Mouse (Mus musculus) cerebellum, postnatal 36 days (tissue): ENCODE results near the gene Aak1.

ENCODE experiments used
- DNase-seq, 2 experiments: peaks; one replicate each; pipeline ENCODE4 v3.0.0; 2021 to 2022; ENCODE audit warnings: mixed read lengths in 2 of 2

Gene Aak1

DNA sequence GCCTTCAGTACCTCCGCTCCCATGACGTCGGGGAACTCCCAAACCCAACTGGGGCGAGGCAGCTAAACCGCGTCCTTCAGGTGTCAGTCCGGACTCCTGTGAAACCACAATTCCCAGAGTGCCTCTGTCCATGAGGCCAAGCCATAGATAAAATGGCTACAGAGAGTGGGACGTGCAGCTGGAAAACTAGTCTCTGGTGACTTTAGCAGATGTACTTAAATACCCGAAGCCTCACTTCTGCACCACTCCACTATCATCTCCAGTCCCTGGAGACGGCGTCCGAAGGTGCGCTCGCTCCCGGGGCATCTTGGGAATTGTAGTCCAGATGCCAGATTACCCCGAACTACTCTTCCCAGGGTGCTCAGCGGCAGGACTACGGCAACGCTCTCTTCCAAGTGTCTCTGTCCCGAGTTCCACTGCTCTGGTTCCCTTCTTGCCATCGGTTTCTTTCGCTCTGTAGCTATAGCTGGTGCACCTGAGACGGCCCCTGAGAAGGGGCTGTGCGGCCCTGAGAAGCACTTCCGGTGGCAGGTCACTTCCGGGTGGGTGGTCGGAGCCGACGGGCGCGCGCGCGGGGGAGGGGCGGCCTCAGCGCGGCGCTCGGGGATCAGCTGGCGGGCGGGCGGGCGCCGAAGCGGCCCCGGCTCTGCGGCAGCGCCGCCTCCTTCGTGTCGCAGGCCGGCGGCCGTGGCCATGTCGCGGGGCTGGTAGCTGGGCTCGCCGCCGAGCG is at the start of gene Aak1:
Gene Aak1 (plus strand): TSS at position 603 of the 730 bp plus-strand sequence.
- peak; percentile 90 to 91 for DNase-seq

DNA sequence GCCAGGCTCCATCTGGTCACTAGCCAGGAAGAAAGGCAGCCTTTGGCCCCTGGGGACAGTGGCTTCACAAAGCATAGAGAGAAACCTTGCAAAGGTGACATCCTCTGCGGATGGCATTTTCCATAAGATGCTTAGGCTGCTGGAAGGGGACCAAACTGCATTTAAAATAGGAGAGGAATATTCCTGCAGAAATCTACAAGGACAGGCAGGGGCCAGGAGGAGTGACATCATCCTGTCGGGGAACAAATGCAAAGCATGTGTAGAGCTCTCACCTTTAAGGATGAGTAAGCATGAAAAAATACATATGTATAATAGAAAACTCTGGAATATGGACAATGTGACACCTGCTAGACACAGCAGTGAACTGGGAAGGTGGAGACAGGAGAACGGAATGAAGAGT is 48.9 kb upstream of the Aak1 start:
- no peak for DNase-seq

DNA sequence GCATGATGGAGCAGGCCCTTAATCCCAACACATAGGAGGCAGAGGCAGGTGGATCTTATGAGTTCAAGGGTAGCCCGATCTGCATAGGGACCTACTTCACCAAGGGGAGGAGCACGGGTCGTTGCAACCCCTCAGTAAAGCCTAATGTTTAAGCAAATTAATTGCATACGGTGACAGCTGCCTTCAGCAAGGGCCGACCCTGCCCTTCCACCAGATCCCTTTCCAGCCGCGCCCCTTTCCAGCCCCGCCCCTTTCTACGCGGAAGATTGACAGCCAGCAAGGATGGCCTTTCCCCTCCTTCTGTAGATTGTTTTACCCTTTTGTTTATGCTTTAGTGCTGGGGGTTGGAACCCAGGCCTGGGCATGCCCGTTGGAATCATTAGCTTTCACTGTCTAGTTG is 47.9 kb upstream of the Aak1 start:
- no peak for DNase-seq

DNA sequence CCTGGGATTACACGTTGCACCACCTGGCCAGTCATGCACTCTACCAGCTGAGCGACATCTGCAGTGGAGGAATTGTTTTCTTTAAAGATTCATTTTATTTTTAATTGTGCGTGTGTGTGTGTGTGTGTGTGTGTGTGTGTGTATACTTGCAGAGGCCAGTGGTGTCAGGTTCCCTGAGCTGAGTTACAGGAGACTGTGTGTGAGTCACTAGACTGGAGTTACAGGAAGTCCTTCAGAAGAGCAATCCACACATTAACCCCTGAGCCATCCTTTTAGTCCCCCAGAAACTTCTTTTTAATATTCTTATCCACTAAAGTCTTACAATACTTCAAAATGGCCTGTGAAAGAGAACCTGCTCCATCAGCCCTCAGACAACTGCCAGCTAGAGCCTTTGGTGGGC is 44.7 kb upstream of the Aak1 start:
- DNase-seq = no peak

DNA sequence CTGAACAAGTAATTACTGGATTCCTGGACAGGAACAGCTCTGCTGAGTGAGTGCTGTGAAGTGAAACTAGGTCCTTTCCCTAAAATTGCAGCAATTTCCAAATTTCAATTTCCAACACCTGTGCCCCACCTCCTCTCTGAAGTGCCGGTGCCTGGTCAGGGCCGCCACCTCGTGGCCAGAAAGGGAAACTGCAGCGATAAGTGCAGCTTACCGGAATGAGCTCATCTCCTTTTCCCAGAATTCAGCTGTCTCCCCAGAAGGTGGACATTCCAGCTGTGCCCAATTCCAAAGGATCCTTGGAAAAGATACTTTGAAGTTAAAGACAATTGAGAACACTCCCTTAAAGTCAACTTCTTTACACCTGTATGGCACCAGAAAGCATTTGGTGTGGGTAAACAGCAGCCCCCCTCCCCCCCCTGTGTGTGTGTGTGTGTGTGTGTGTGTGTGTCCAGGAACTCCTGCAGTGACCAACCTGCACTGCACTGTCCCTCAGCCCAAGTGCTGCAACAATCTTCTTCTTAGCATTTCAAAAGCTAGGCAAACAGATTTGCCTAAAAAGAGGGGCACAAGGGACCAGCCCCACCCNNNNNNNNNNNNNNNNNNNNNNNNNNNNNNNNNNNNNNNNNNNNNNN is 42.7 kb upstream of the Aak1 start:
- DNase-seq = peak; percentile 83

DNA sequence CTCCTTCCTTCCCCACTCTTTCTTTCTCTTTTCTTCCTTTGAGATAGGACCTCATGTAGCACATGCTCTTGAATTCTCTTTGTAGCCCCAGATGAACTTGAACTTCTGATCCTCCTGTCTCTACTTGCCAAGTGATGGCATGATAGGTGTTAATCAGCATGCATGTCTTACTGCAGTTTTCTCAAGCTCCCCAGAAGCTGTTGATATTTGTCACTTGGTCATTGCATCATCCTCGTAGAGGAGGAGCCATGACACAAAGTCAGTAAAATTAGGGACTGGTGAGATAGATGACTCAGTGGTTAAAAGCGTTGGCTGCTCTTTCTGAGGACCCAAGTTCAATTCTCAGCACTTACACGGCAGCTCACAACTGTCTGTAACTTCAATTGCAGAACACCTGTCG is 36.4 kb upstream of the Aak1 start:
- DNase-seq = no peak

DNA sequence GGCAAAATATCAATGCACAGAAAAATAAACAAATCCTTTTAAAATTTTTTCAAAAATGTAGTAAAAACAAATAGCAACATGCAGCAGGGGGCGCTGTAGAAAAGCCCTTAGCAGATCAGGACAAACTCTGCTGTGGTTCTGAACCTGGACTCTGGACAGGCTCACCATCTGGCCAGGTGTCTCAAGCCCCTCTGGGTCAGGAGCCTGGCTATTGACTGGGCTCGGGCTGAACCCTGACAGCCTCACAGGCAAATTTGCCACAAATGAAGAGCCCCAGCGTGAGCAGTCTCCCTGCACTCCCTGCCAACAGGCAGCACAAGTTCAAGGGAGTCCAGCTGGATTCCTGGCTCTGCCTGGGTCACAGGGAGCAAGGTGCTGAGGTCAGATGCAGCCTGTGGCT is 36.0 kb upstream of the Aak1 start:
- peak; percentile 64 to 68 for DNase-seq

DNA sequence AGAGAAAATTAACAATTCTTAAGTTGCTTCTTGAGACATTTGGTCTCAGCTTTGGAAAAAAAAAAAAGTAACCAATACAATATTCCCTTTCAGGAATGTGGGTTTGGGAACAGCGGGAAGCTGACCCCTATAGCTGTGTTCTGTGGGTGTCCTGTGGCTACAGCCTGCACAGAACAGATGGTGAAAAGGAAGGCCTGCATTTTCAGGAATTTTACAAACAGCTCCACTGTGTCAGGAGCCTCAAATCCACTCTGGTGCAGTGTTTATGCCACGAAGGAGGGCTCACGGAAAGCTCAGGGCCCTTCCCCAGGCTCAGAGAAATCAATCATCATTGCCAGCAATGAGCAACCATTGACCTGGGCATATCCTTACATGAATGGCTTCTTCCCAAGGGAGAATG is 34.4 kb upstream of the Aak1 start:
- peak; percentile 34 to 39 for DNase-seq

DNA sequence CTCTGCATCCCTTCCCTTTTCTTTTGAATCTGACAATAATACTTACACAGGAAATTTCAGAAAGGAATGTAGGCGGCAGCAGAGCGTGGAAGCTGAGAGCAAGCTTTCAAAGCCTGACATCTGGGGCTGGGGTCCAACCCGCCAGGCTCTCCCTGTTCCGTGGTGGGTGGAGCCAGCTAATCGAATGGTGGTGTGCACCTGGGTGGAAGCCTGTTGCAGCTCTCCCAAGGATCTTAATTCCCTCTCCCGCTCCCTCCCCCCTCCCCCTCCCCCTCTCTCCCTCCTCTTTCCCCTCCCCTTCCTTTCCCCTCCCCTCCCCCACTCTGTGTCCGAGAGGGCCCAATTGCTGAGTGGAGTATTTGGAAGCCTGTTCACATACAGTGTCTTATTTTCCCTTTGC is 33.9 kb upstream of the Aak1 start:
- DNase-seq = no peak

DNA sequence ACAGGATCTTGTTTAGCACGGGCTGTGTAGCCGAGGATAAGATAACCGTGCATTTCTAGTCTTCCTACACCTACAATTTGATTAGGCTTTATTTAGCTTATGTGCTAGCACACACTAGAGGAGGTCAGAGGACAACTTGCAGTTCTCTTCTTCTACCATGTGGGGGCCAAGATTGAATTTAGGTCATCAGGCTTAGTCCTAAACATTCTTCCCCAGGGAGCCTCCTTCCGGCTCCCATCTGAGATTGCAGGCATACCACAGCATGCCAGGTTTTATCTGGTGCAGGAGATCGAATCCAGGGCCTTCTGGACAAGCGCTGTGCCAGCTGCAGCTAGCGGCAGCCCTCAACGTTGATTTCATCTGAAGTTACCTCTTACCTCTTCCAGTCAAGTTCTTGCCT is 32.7 kb upstream of the Aak1 start:
- DNase-seq = peak; percentile 28 to 31

DNA sequence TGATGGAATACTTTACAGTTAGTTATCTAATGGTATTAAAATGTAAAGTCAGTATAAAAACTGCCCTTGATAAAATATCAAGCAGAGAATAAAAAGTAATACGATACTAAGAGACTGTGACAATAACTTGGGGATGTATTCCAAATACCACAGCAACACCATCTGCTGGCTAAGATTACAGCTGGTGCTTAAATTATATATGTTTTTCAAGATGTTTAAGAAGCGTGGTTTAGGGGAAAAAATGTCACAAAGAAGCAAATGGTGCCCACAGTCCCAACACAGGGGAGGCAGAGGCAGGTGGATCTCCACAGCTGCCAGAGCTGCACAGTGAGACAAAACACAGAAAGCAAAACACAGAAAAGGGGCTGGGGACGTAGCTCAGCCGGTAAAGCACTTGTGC is 30.4 kb upstream of the Aak1 start:
- DNase-seq = no peak

DNA sequence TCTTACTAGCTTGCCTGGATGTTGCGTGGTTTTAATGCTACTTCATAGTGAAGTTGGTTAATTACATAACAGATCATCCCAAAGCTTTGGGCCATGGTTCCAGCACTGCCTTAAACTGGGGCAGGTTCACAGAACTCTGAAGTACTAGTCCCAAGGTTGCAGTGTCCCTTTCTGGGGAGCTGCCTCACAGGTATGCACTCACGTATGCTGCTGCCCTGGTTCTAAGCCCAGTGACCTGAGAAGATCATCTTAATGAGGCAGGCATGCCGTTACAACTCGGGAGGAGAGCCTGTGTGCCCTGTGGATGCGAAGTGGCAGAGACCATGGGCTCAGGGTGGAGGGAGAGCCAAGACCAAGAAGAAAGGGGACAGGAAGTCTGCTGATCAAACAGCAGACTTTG is 29.4 kb upstream of the Aak1 start:
- no peak for DNase-seq

DNA sequence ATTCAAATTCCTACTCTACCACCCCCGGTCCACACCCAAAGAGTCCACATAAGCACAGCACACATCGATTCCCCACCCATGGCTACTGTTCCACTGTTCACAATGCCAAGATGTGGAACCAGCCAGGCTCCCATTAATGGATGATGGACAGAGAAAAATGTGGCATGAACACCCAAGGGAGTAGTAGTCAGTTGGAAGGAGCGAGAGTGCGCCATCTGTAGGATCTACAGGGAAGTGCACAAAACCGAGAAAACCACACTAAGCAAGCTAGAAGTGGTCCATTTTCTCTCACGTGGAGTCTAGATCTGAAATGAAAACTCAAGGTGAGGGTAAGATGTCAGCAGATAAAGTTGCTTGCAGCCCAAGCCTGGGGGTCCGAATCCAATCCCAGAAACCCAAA is 28.6 kb upstream of the Aak1 start:
- DNase-seq = peak in 1 of 2 experiments; percentile 17

DNA sequence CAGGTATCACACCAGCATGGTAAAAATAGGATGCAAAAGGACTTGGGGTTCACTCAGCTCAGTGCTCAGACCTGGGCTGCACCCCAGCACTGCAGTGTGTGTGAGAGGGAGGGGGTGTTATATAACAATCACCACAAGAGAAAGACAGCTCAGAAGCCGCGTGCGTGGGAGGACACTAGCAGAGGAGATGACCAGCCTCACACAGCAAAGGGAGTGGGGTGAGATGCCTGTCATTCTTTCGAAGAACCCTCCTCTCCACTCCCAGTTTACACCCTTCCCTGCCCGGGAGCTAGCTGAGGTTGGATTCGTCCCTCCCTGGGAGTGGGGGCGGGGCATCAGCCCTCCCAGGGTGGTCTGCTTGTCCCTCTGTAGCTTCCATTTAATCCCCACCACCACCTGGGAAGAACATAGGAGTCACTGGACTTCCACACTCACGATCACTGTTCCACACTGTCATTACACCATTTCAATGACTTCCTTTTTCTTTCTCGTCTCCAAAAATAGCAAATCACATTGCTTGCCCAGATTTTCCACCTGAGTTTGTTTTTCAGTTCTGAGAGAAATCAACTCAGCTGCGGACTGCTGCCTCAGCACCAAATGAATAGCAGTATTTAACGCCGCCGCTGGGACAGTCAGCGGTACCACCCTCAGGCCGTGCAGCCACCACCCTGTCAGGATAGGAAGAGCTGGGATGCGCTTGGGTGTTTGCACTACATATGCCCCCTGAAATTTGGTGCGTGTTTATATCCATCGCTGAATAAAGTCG is 26.8 kb upstream of the Aak1 start:
- DNase-seq = peak; percentile 85

DNA sequence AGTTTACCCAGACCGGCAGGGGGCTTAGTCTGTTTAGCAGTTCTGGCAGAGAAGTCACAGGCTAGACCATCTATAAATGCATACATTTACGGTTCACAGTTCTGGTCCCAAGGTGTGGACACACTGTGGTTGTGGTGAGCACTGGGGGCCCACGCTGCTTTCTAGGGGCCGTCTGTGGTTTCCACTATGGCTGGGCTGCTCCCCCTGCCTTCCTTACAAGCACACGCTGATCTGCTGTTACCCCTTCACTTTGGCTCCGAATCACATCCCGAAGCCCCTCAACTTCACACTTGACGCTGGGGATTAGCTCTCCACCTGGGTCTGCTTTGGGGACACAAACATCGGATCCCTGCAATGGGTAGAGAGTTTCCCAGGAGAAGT is 26.3 kb upstream of the Aak1 start:
- peak in 1 of 2 experiments; percentile 21 for DNase-seq

DNA sequence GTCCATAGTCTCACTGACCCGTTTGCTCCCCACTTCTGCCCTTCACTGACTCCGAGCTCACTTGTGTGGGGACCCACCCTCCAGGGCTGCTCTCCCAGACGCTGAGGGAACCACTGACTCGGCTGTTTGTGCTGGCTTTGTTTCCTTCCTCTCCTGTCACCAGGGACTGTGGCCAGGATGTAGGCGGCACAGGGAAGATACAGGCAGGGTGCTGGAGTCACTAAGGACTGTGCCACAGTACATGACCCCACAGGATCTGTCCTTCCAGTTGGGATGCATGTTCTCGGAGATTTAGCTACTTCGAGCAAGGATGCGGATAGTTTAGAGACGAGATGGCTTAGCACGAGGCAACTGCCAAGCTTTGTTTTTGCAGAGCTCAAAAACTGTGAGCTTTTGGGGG is 25.5 kb upstream of the Aak1 start:
- peak in 1 of 2 experiments; percentile 20 for DNase-seq

DNA sequence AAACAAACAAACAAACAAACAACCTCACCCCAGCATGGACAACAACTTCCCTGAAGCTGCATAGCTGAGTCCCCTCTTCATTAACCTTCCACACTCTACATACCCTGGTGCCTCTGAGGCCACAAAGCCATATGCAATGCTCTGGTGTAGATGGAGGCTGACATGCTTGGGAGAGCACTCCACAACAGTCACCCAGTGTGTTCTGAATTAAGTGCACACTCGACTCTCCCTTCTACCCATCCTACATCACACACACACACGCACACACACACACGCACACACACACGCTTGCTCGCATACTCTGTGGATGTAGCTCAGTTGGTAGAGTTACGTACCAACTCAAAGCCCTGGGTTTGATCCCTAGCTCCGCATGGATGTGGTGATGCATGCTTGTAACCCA is 24.9 kb upstream of the Aak1 start:
- DNase-seq = no peak

DNA sequence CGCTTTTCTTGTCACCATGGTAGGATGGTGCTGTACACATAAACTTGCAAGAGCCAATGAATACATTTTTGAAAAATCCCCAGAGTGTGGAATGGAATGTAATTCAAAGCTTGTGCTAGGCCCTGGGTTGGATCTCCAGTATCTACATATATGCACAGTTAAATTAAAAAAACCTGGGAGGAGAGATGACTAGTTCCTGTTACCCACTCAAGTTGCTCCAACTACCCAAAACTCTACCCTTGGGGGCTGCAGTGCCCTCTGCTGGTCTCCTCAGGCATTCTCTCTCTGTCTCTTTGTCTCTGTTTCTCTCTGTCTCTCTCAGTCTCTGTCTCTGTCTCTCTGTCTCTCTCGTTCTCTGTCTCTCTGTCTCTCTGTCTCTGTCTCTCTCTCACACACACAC is 21.9 kb upstream of the Aak1 start:
- DNase-seq = no peak

DNA sequence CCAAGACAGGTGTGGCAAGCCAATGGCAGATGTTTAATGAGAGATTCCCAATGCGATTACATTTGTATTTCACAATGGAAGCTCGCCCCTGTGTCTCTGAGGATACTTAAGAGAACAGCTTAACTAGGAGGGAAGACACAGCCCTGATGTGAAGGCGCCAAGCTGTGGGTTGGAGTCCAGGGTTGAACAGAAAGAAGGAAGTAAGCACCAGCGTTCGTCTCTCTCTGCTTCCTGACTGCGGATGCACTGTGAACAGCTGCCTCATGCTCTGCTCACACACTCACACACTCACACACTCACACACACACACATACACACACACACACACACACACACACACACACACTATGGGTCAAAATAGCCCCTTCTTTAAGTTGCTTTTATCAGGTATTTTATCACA is 19.5 kb upstream of the Aak1 start:
- no peak for DNase-seq

DNA sequence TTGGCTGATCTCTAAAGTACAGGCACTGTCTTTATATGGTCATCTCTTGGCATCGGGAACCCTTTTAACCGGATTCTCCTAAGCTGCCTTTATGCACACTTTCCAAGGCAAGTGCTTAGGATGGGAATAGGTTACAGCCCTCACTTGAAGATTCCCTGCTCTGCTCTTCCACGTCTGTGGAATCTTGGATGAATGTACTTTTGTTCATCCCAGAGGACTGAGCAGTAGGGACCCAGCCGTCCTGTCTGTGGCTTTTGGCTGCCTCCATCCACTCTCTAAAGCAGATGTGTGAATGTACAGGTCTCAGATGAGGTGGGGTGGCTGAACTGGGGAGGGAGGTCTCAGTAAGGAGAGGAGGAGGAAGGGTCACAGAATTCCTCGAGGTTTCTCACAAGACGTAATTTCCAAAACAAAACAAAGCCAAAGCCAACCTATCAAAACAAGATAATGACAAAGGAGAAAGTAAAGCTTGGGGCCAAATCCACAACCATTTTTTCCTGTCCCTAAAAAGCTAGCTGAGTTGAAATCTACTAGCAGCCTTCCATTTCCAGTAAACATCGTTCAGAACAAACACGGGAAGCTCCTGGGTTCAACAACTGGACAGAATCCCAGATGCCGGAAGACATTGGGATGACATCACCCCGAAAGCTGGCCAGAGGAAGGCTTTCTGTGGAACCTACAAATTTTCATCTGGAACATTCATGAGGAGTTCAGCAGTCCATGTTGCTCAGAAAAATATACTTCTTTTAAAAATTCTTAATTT is 18.4 kb upstream of the Aak1 start:
- no peak for DNase-seq

DNA sequence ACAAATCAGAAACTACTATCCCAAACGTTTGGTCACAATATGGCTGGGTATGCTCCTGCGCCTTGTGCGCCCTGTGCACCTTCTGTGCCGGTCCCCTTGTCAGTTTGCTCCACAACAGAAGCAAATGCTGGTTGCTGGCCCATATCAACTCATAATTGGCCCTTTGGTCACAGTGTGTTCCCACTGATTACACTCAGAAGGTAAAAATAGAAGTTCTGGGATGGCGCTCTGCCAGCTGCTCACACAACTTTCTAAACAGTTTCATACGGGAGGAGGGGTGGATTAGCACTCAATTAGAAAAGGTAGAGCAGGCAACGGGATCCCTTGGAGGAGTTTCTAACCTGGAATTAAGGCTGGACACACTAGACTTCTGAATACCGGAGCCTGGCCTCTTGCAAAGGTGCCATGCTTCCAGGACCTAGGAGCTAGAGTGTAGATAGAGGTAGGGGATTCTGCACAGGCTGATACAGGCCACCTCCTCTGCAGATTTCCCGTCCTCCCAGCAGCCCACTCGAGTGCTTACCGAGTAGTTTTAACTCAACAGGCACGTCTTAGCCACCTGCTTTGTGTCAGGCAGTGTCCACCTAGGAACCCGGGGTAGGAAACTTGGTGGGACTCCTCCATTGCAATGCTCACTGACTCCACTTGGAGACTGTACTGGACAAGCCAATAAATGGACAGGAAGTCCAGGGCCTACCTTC is 16.4 kb upstream of the Aak1 start:
- no peak for DNase-seq

DNA sequence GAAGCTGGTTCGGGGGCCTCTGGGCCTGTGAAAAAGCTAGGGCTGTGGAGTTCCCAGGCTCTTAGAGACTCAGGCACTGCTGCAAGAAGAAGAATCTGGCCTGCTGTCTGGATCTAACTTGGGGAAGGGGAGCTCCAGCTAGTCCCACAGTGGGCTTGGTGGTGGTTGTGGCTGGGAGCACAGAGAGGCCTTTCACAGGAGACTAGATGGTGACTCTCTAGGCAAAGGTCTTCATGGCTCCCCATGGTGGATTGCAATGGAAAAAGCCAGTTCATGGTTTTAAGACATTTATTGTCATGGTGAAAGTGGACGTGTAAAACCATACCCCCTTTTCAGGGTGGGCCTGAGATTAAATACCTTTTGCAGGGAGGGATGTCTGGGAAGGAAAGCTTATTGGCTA is 10.2 kb upstream of the Aak1 start:
- DNase-seq = no peak

DNA sequence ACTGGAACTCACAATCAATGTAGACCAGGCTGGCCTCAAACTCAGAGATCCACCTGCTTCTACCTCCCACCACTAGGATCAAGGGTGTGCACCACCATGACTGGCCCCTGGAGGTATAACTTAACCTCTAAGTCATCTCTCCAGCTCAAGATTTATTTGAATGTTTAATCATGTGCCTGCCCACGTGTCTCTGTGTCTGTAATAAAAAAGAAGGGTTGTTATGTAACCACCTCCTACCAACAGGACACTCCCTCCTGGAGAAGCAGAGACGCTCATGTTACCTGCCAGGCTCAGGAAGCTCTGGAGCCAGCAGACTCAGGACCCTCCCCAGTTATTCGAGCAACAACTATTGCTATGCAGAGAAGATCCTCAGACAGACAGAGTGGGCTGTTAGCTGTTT is 7.4 kb upstream of the Aak1 start:
- no peak for DNase-seq
